Mouse (Mus musculus): ENCODE data around the gene Alkbh8.
"Not testable (repeated sequence)": the region's sequence is repeated elsewhere in the genome, so short reads cannot be mapped to it uniquely, and the experiment has no call there.

Alkbh8 gene

GRCm38 (mm10) chr9:3334962-3335767 is at the start of gene Alkbh8:
TSS of gene Alkbh8 (plus strand) at chr9:3335140.
- DNase-seq = peak; percentile 98

- DNase-seq = no peak
These were observed 25.6 kb upstream of the Alkbh8 start for GRCm38 (mm10) chr9:3309292-3309836.

GRCm38 (mm10) chr9:3310016-3310415 is 24.9 kb upstream of the Alkbh8 start:
- DNase-seq = no peak

- peak; percentile 73 for DNase-seq
These were observed 7.4 kb upstream of the Alkbh8 start for GRCm38 (mm10) chr9:3327342-3328053.

GRCm38 (mm10) chr9:3328054-3328595 is 6.8 kb upstream of the Alkbh8 start:
- no peak for DNase-seq

- DNase-seq = no peak
These were observed 4.6 kb upstream of the Alkbh8 start for GRCm38 (mm10) chr9:3330319-3330718.

- DNase-seq = peak; percentile 67
These were observed 4.1 kb upstream of the Alkbh8 start for GRCm38 (mm10) chr9:3330737-3331384.

DNA sequence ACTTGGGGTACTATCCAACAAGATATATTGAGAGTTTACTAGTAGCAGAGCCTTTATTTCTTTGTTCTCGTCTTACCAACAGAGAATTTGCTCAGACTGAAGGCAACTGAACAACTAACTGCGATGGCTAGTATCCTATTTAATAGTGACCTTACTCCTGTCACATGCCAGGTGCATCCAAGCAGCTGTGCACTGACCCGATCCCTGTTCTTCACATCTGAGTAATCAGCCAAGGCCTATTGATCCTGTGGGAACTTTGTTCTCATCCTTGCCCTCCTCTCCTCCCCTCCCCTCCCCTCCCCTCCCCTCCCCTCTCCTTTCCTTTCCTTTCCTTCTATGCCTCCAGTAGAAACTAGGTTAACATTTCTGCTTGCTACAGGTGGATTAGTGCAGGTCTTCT is 1.7 kb downstream of the Alkbh8 start:
- no peak for DNase-seq

DNA sequence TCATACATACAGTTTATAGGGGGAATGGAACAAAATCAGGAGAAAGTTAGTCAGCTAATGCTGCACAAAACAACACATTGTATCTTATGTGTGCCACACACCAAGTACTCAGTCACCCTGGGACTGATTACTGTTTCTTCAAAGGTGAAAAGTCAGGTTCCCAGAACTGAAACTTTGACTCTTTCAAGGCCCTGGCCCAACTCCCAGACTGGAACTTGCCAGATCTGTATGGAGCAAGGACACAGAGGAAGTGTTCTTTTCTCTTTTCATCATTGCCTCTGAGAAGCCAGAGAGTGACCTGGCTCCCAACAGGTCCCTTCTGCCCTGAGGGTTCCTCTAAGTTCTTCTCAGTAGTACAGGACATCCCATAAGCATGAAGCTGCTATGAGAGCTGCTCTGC is 10.2 kb downstream of the Alkbh8 start:
- no peak for DNase-seq

DNA sequence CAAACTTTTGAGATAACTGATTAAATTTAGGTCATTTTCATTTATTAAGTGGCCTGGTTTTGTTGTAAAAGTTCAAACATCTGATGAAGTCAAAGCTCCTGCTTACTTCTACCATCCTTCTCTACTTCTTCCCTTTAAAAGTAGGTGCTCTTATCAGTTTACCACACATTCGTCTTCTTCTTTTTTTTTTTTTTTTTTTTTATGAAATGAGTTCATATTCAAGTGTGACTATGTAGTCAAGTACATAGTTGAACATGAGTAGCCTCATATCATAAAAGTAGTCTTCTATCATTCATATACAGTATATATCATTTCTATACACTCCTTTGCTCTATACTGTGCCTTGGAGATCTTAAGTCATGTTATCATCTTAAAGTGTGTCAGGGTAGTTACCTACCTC is 11.0 kb downstream of the Alkbh8 start:
- no peak for DNase-seq

DNA sequence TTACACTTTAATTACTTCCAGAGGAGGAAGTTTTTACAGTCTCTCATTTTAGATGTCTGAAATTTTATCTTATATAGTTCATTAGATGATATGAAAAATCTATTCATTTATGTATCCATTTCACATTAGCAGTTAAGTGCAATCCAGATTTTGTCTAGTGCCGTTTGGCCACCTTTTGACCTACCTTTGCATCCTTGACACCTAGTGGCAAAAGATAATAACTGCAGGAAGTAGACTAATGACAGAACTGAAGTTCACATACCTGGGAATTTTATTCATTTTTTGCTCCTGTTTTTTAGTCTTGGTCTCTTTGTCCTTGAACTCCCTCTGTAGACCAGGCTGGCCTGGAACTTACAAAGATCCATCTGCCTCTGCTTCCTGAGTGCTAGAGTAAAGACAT is 15.1 kb downstream of the Alkbh8 start:
- no peak for DNase-seq

GRCm38 (mm10) chr9:3376323-3376722 is 41.4 kb downstream of the Alkbh8 start:
- not testable (repeated sequence) for DNase-seq

DNA sequence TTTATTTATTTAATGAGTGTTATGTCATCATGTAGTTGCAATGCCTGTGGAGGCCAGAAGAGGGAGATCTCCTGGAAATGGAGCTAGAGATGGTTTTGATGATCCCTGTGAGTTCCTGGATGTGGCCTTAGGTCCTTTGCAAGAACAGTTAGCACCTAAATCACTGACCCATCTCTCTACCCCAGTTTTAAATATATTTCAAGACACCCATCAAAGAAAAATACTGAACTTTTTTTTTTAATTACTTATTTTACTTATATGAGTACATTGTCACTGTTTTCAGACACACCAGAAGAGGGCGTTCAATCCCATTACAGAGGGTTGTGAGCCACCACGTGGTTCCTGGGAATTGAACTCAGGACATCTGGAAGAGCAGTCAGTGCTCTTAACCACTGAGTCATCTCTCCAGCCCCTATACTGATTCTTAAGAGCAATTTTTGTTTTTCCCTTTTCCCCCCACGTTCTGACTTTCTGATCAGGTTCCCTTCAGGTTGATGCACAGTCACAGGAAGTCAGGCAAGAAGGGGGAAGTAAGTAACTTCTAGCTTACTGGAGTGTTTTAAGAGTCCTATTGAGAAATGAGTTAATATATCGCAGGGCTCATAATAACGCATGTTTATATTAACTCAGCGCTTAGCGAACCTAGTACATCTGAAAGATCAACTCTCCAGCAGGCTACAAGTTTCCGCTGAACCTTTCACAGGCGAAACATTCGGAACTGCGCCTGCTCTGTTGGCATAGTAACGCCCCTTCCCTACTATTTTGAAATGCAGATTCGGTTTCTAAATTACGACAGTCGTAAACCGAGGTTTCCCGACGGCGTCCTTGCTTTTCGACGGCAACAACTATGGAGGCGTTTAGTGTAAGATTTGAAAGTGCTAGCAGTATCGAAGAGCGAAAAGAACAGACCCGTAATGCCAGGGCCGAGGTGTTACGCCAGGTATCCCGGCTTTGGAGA is 68.6 kb downstream of the Alkbh8 start, which contains the start of gene Cwf19l2:
TSS of gene Cwf19l2 (plus strand) at position 342 of the 958 bp plus-strand sequence.
- peak; percentile 98 for DNase-seq

- DNase-seq = peak; percentile 61
These were observed 69.4 kb downstream of the Alkbh8 start for GRCm38 (mm10) chr9:3404372-3404771.

GRCm38 (mm10) chr9:3439555-3440300 is 104.8 kb downstream of the Alkbh8 start:
- DNase-seq = not testable (repeated sequence)
